Mouse (Mus musculus) stomach, postnatal 0 days (tissue): ENCODE data around the gene Nosip. TPM values are rescaled to one million over a fixed set of nuclear protein-coding genes. Genes with fewer than 3 reads are reported as not detected.

ENCODE experiments used
- ATAC-seq: fragments of 200-750 bp; cut with Nextera tagmentation; 2 replicates; pipeline ENCODE4 v1.8.0; 2017; ENCODE audit not compliant: low FRiP score, low TSS enrichment
- DNase-seq: peaks from one replicate; pipeline ENCODE4 v3.0.0-alpha.2; 2016; ENCODE audit warnings: low spot score
- H3K27ac ChIP-seq: fragments of 300-500 bp; sonication (generic); replicated peaks from 2 replicates; pipeline ENCODE4 v1.5.1; 2014; ENCODE audit warnings: mild to moderate bottlenecking, control low read depth
- H3K27me3 ChIP-seq: fragments of 300-500 bp; sonication (generic); 2 replicates; pipeline ENCODE4 v1.6.1; 2014; ENCODE audit warnings: low read length; ENCODE audit not compliant: control insufficient read depth, insufficient read depth
- H3K36me3 ChIP-seq: fragments of 300-500 bp; sonication (generic); 2 replicates; pipeline ENCODE4 v1.6.1; 2014; ENCODE audit warnings: low read length, mixed read lengths; ENCODE audit not compliant: control insufficient read depth, insufficient read depth
- H3K4me1 ChIP-seq: fragments of 300-500 bp; sonication (generic); replicated peaks from 2 replicates; pipeline ENCODE4 v1.6.1; 2014; ENCODE audit warnings: antibody characterized with exemption; ENCODE audit not compliant: control insufficient read depth, insufficient read depth
- H3K4me2 ChIP-seq: fragments of 300-500 bp; sonication (generic); replicated peaks from 2 replicates; pipeline ENCODE4 v1.6.1; 2014; ENCODE audit warnings: low read depth, mild to moderate bottlenecking, control low read depth, moderate library complexity
- H3K4me3 ChIP-seq: fragments of 300-500 bp; sonication (generic); 2 replicates; pipeline ENCODE4 v1.5.1; 2014; ENCODE audit warnings: low read depth, low read length, control low read depth
- H3K9ac ChIP-seq: fragments of 300-500 bp; sonication (generic); 2 replicates; pipeline ENCODE4 v1.6.1; 2014; ENCODE audit warnings: mild to moderate bottlenecking, low read length, control low read depth, mixed read lengths
- H3K9me3 ChIP-seq: fragments of 300-500 bp; sonication (generic); 2 replicates; pipeline ENCODE4 v1.6.1; 2016; ENCODE audit warnings: low read length; ENCODE audit not compliant: control insufficient read depth
- CTCF ChIP-seq: IDR thresholded peaks from 2 replicates; pipeline ENCODE4 v1.5.1; 2016; ENCODE audit warnings: antibody characterized with exemption, low read depth, mild to moderate bottlenecking, moderate library complexity
- EP300 ChIP-seq: optimal IDR thresholded peaks from 2 replicates; pipeline ENCODE3; 2016; ENCODE audit warnings: antibody characterized with exemption
- WGBS: fragments of 180-500 bp; shearing (Covaris S2); extraction: QIAGEN DNeasy Blood & Tissue Kit; methylation state at CpG from one replicate; pipeline ENCODE4 v1.1.7; 2014; 5-methylcytosine and 5-hydroxymethylcytosine counted together
- polyA plus RNA-seq: library from polyadenylated mRNA; unstranded; fragments of >200 nt; fragmentation: Nextera tagmentation; extraction: Ambion mirVana; gene quantifications from 2 replicates; pipeline ENCODE4 v1.2.1, GENCODE M21; 2015

The Nosip gene
- polyA plus RNA-seq, 1 experiment from 2014 or later = 44.1 TPM

- DNase-seq = no peak
- Histone ChIP-seq H3K9me3 (no peaks in the 10 kb centered on the region), H3K27me3 (no peaks in the 10 kb centered on the region), H3K4me1 (no peaks in the 10 kb centered on the region), H3K9ac (no peak overlapping the region), H3K4me2 (no peak overlapping the region), H3K27ac (no peak overlapping the region), H3K36me3 (peaks cover 1% of the 10 kb centered on the region; the same call in 1 of the 2 replicates), H3K4me3 (no peak overlapping the region)
- no peak for ATAC-seq
- WGBS = 83% methylated on average over 2 of the region's 2 CpGs
- no peak for TF ChIP-seq CTCF
- no peak for TF ChIP-seq EP300
Measured at GRCm38 (mm10) chr7:45069671-45070070, 7.4 kb downstream of the Nosip start.

GRCm38 (mm10) chr7:45072230-45072629 lies 10.0 kb downstream of the Nosip start:
- ATAC-seq (no peak), DNase-seq (no peak)
- Histone ChIP-seq H3K27me3 (no peaks in the 10 kb centered on the region), H3K4me1 (no peaks in the 10 kb centered on the region), H3K27ac (no peak overlapping the region), H3K36me3 (peaks cover 4% of the 10 kb centered on the region; the same call in 1 of the 2 replicates), H3K4me2 (no peak overlapping the region), H3K9me3 (no peaks in the 10 kb centered on the region), H3K4me3 (no peak overlapping the region), H3K9ac (no peak overlapping the region)
- WGBS = 72% methylated on average over 2 of the region's 2 CpGs
- TF ChIP-seq EP300 = no peak
- TF ChIP-seq CTCF = peak; percentile 64

DNA sequence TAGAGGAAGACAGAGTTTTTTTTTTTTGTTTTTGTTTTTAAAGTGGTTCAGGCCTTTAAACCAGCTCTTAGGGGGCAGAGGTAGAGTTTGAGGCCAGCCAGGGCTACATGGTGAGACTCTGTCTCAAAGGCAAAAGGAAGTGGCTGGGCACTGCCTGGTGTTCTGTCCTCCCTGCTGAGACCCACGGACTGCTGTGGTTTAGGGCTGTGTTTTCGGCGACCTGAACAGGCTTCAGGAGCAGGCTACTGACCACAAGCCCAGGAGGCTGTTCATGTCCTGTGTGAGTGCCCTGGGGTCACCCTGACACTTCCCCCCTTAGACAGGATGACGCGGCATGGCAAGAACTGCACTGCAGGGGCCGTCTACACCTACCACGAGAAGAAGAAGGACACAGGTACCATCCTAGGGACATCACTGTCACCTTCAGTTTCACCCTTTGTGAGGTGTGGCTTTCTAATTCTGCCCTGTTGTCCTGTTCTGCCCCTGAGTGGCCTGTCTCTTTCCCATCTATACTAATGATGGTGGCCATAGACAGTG lies 11.0 kb downstream of the Nosip start:
- Histone ChIP-seq H3K9ac (no peak overlapping the region), H3K4me1 (no peaks in the 10 kb centered on the region), H3K9me3 (no peaks in the 10 kb centered on the region), H3K27ac (no peak overlapping the region), H3K36me3 (peaks cover 9% of the 10 kb centered on the region; the same call in 1 of the 2 replicates), H3K4me2 (no peak overlapping the region), H3K4me3 (no peak overlapping the region), H3K27me3 (no peaks in the 10 kb centered on the region)
- ATAC-seq = no peak
- DNase-seq = no peak
- WGBS = 85% methylated on average over 7 of the region's 7 CpGs
- TF ChIP-seq CTCF = no peak
- no peak for TF ChIP-seq EP300

GRCm38 (mm10) chr7:45073949-45074348 lies 11.7 kb downstream of the Nosip start:
- ATAC-seq = no peak
- H3K27ac ChIP-seq = no peak overlapping the region
- H3K27me3 ChIP-seq = no peaks in the 10 kb centered on the region
- no peak for TF ChIP-seq EP300
- TF ChIP-seq CTCF = no peak
- no peaks in the 10 kb centered on the region for H3K9me3 ChIP-seq
- H3K9ac ChIP-seq = no peak overlapping the region
- H3K4me2 ChIP-seq = no peak overlapping the region
- H3K4me1 ChIP-seq = no peaks in the 10 kb centered on the region
- peaks cover 9% of the 10 kb centered on the region; the same call in 1 of the 2 replicates for H3K36me3 ChIP-seq
- no peak for DNase-seq
- H3K4me3 ChIP-seq = no peak overlapping the region
- WGBS = 92% methylated on average over 12 of the region's 12 CpGs

DNA sequence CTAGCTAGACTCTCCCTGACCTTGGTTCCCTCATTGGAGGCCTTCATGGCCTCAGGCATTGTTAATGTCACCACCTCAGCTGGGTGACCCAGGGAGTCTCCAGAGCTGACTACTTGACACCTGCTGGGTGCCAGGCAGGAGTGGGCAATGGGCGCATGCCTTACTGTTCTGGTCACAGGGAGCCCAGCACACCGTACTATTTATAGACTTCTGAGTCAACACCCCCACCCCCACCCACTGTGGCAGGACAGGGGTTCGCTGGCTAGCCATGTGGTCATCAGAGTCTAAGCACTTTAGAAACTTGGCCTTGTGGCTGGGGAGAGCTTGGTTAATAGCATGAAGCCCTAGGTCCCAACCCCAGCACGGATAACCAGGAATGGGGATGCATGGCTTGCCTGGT lies 13.2 kb downstream of the Nosip start:
- no peaks in the 10 kb centered on the region for H3K9me3 ChIP-seq
- no peak overlapping the region for H3K27ac ChIP-seq
- TF ChIP-seq CTCF = no peak
- no peak for TF ChIP-seq EP300
- no peaks in the 10 kb centered on the region for H3K27me3 ChIP-seq
- 70% methylated on average over 4 of the region's 4 CpGs for WGBS
- H3K36me3 ChIP-seq = peaks cover 9% of the 10 kb centered on the region; the same call in 1 of the 2 replicates
- H3K4me2 ChIP-seq = no peak overlapping the region
- no peak for DNase-seq
- H3K4me1 ChIP-seq = no peaks in the 10 kb centered on the region
- H3K9ac ChIP-seq = no peak overlapping the region
- peak; percentile 16; the same call in 1 of the 2 replicates for ATAC-seq
- H3K4me3 ChIP-seq = no peak overlapping the region

DNA sequence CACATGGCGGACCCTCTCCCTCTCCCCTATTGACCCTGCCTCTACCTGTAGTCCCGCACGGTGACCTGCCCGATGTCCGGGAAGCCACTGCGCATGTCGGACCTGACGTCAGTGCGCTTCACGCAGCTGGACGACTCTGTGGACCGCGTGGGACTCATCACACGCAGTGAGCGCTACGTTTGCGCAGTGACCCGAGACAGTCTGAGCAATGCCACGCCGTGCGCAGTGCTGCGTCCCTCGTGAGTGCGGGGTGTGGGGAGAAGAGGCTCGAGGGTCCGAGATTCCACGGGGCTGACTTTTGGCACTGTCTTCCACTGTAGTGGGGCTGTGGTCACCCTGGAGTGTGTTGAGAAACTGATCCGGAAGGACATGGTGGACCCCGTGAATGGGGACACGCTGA lies 14.3 kb downstream of the Nosip start:
- DNase-seq (no peak), ATAC-seq (no peak)
- Histone ChIP-seq H3K36me3 (peaks cover 9% of the 10 kb centered on the region; the same call in 1 of the 2 replicates), H3K4me2 (no peak overlapping the region), H3K27ac (no peak overlapping the region), H3K9me3 (no peaks in the 10 kb centered on the region), H3K4me1 (no peaks in the 10 kb centered on the region), H3K9ac (no peak overlapping the region), H3K27me3 (no peaks in the 10 kb centered on the region), H3K4me3 (no peak overlapping the region)
- no peak for TF ChIP-seq CTCF
- WGBS = 90% methylated on average over 30 of the region's 30 CpGs
